Mouse (Mus musculus) layer of hippocampus, postnatal 10 days (tissue): ENCODE measurements around the gene Nedd9. TPM values are rescaled to one million over a fixed set of nuclear protein-coding genes. Genes with fewer than 3 reads are reported as not detected.
"Not testable (repeated sequence)": the region's sequence is repeated elsewhere in the genome, so short reads cannot be mapped to it uniquely, and the experiment has no call there.

ENCODE experiments used
- DNase-seq, 2 experiments: peaks; one replicate each; pipeline ENCODE4 v3.0.0; 2021; ENCODE audit warnings: low spot score in 2 of 2
- total RNA-seq, 2 experiments: library from RNA; stranded (reverse); gene quantifications; 2 replicates each; pipeline ENCODE4 v1.2.3; 2021

The Nedd9 gene
- total RNA-seq, 2 experiments from 2014 or later = 16.9 to 20.7 TPM

GRCm38 (mm10) chr13:41376111-41376510 is 111.1 kb downstream of the Nedd9 start:
- DNase-seq = no peak

- no peak for DNase-seq
Observed at GRCm38 (mm10) chr13:41375696-41376095, 111.5 kb downstream of the Nedd9 start.

- DNase-seq = no peak
Observed at GRCm38 (mm10) chr13:41374886-41375285, 112.3 kb downstream of the Nedd9 start.

GRCm38 (mm10) chr13:41372555-41373460 is 114.4 kb downstream of the Nedd9 start:
- no peak for DNase-seq

- DNase-seq = no peak
Observed at GRCm38 (mm10) chr13:41371547-41371946, 115.6 kb downstream of the Nedd9 start.

GRCm38 (mm10) chr13:41368612-41369011 is 118.5 kb downstream of the Nedd9 start:
- no peak for DNase-seq

GRCm38 (mm10) chr13:41367176-41367611 is 120.0 kb downstream of the Nedd9 start:
- DNase-seq = no peak

GRCm38 (mm10) chr13:41366609-41367008 is 120.6 kb downstream of the Nedd9 start:
- not testable (repeated sequence) for DNase-seq

- no peak for DNase-seq
Observed at GRCm38 (mm10) chr13:41364273-41364672, 122.9 kb downstream of the Nedd9 start.

- DNase-seq = no peak
Observed at GRCm38 (mm10) chr13:41362909-41363308, 124.3 kb downstream of the Nedd9 start.

- no peak for DNase-seq
Observed at GRCm38 (mm10) chr13:41360272-41360815, 126.8 kb downstream of the Nedd9 start.

GRCm38 (mm10) chr13:41359330-41360215 is 127.6 kb downstream of the Nedd9 start:
- DNase-seq = no peak

GRCm38 (mm10) chr13:41358480-41359180 is 128.5 kb downstream of the Nedd9 start:
- peak; percentile 88 to 93 for DNase-seq

GRCm38 (mm10) chr13:41358009-41358408 is 129.2 kb downstream of the Nedd9 start:
- no peak for DNase-seq

- DNase-seq = no peak
Observed at GRCm38 (mm10) chr13:41357586-41357985, 129.6 kb downstream of the Nedd9 start.

- DNase-seq = no peak
Observed at GRCm38 (mm10) chr13:41357161-41357560, 130.0 kb downstream of the Nedd9 start.

GRCm38 (mm10) chr13:41355552-41355951 is 131.6 kb downstream of the Nedd9 start:
- DNase-seq = no peak

- no peak for DNase-seq
Observed at GRCm38 (mm10) chr13:41354591-41354990, 132.6 kb downstream of the Nedd9 start.

- DNase-seq = no peak
Observed at GRCm38 (mm10) chr13:41353676-41354075, 133.5 kb downstream of the Nedd9 start.

- DNase-seq = peak in 1 of 2 experiments; percentile 37
Observed at GRCm38 (mm10) chr13:41352352-41352751, 134.8 kb downstream of the Nedd9 start.

- no peak for DNase-seq
Observed at GRCm38 (mm10) chr13:41350589-41350988, 136.6 kb downstream of the Nedd9 start.
